Mouse (Mus musculus) CD8-positive naive resting alpha-beta T cell, adult 2 months (primary cell): Measurements from ENCODE around the gene Gm6902.
"Not testable (repeated sequence)": the region's sequence is repeated elsewhere in the genome, so short reads cannot be mapped to it uniquely, and the experiment has no call there.

Experiments used
- DNase-seq, 2 experiments: peaks; one replicate each; pipeline ENCODE4 v3.0.0; 2022; ENCODE audit warnings: low read depth in 2 of 2, low spot score in 2 of 2

Gm6902 gene

DNA sequence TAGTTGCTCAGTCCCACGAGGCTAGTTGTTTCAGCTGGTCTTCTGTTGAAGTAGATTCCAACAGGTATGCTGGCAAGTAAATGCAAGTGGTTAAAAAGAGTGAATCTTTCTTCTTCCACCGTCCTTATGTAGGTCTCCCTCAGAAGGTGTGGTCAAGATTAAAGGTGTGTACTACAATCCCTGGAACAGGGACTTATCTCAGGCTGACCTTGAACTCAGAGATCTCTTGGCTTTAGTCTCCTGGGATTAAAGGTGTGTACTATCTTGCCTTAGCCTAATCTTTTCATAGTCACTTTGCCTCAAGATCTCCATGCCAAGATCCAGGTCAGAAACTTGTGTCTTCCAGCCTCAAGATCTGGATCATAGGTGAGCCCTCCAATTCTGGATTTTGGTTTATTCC, at the start of gene Gm6902:
Gene Gm6902, minus strand, starts transcription at position 101 of the 400 bp plus-strand sequence.
- not testable (repeated sequence) for DNase-seq

DNA sequence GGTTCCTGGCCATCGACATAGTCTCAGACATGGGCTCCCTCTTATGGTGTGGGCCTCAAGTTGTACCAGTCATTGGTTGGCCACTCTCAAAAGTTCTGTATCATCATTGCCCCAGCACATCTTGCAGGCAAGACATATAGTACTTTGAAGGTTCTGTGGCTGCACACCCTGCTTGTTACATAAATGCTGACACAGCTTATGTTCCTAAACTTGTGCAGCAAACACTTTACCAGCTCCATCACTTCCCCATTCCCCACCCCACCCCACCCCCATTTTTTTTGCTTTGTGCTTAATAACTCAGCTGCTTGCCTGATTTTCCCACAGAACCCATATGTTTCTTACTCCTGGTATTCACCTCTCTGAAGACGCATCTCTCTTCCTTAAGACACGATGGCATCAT, 22.2 kb upstream of the Gm6902 start, which contains the start of gene Nlrp4e:
Gene Nlrp4e, plus strand, starts transcription at position 301 of the 400 bp plus-strand sequence.
- DNase-seq, result not testable (repeated sequence)

DNA sequence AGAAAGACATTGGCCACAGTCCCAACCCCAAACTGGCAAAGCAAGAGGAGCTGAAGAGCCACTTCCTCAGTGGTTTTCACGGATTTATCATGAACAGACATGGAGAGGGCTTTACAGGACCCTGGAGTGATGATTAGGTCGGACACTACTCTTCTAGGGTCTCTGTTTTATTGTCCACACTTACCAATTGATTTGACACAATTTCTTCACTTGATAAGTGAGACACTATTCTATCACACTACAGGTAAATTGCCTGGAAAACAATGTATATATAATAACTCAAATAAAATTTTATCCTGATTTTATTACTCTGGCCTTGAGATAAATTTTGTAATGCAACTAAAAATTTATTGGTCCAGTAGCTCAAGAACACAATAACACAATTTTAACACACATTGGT, 27.1 kb downstream of the Gm6902 start, which contains the start of gene Vmn1r166:
Gene Vmn1r166, minus strand, starts transcription at position 101 of the 400 bp plus-strand sequence.
- DNase-seq, result not testable (repeated sequence)
